Mouse (Mus musculus) hindbrain, postnatal 0 days (tissue): ENCODE results near the gene Emd. TPM values are rescaled to one million over a fixed set of nuclear protein-coding genes. Genes with fewer than 3 reads are reported as not detected.

Experiments
- ATAC-seq: fragments of 200-750 bp; cut with Nextera tagmentation; 2 replicates; pipeline ENCODE4 v1.8.0; 2017; ENCODE audit warnings: mild to moderate bottlenecking, moderate TSS enrichment, moderate library complexity
- DNase-seq: peaks from one replicate; pipeline ENCODE4 v3.0.0-alpha.2; 2015; ENCODE audit warnings: low spot score
- H3K27ac ChIP-seq: fragments of 300-500 bp; sonication (generic); 2 replicates; pipeline ENCODE4 v1.5.1; 2014; ENCODE audit warnings: mild to moderate bottlenecking
- H3K27me3 ChIP-seq: fragments of 300-500 bp; sonication (generic); 2 replicates; pipeline ENCODE4 v1.6.1; 2014; ENCODE audit warnings: low read length, mixed read lengths; ENCODE audit not compliant: insufficient read depth
- H3K36me3 ChIP-seq: fragments of 300-500 bp; sonication (generic); 2 replicates; pipeline ENCODE4 v1.6.1; 2014; ENCODE audit warnings: low read length, mixed read lengths; ENCODE audit not compliant: insufficient read depth
- H3K4me1 ChIP-seq: fragments of 300-500 bp; sonication (generic); 2 replicates; pipeline ENCODE4 v1.6.1; 2014; ENCODE audit warnings: antibody characterized with exemption, low read length, mixed read lengths; ENCODE audit not compliant: insufficient read depth
- H3K4me2 ChIP-seq: fragments of 300-500 bp; sonication (generic); 2 replicates; pipeline ENCODE4 v1.6.1; 2014; ENCODE audit warnings: low read depth, mild to moderate bottlenecking, low read length, moderate library complexity, mixed read lengths
- H3K4me3 ChIP-seq: fragments of 300-500 bp; sonication (generic); 2 replicates; pipeline ENCODE4 v1.5.1; 2014; ENCODE audit warnings: low read length
- H3K9ac ChIP-seq: fragments of 300-500 bp; sonication (generic); replicated peaks from 2 replicates; pipeline ENCODE4 v1.6.1; 2014; ENCODE audit warnings: mild to moderate bottlenecking, low read length, moderate library complexity, mixed read lengths
- H3K9me3 ChIP-seq: fragments of 300-500 bp; sonication (generic); 2 replicates; pipeline ENCODE4 v1.6.1; 2016; ENCODE audit warnings: low read length, mixed read lengths
- CTCF ChIP-seq: IDR thresholded peaks from 2 replicates; pipeline ENCODE4 v1.5.1; 2016; ENCODE audit warnings: antibody characterized with exemption, control low read depth, low read depth
- WGBS: fragments of 180-500 bp; shearing (Covaris S2); extraction: QIAGEN DNeasy Blood & Tissue Kit; methylation state at CpG from one replicate; pipeline ENCODE4 v1.1.7; 2014; 5-methylcytosine and 5-hydroxymethylcytosine counted together
- polyA plus RNA-seq: library from polyadenylated mRNA; unstranded; fragments of >200 nt; fragmentation: Nextera tagmentation; extraction: Ambion mirVana; gene quantifications from 2 replicates; pipeline ENCODE4 v1.2.1, GENCODE M21; 2015
- total RNA-seq: library from RNA; depleted of rRNA; stranded (reverse); fragments of >200 nt; gene quantifications from 2 replicates; pipeline ENCODE4 v1.2.3, GENCODE M21; 2014

The Emd gene
- total and polyA plus RNA-seq, 2 experiments from 2014 or later: 18.2 to 55.4 TPM

GRCm38 (mm10) chrX:74243396-74243795 is 11.1 kb upstream of the Emd start:
- peak overlapping the region; percentile 91; the same call in 1 of the 2 replicates for H3K27ac ChIP-seq
- H3K4me3 ChIP-seq: no peak overlapping the region
- ATAC-seq (no peak), DNase-seq (no peak)
- no peak for TF ChIP-seq CTCF
- no peaks in the 10 kb centered on the region for H3K27me3 ChIP-seq
- H3K36me3 ChIP-seq: peaks cover 6% of the 10 kb centered on the region; the same call in 1 of the 2 replicates
- H3K4me1 ChIP-seq: no peaks in the 10 kb centered on the region
- no peak overlapping the region for H3K9ac ChIP-seq
- WGBS: 80% methylated on average over 2 of the region's 2 CpGs
- peak overlapping the region; percentile 68 for H3K4me2 ChIP-seq
- no peaks in the 10 kb centered on the region for H3K9me3 ChIP-seq

- H3K27ac ChIP-seq: peak overlapping the region; percentile 91; the same call in 1 of the 2 replicates
- DNase-seq: no peak
These were observed 10.7 kb upstream of the Emd start for GRCm38 (mm10) chrX:74243807-74244206.

GRCm38 (mm10) chrX:74244614-74245083 is 9.8 kb upstream of the Emd start:
- Histone ChIP-seq H3K36me3 (peaks cover 6% of the 10 kb centered on the region; the same call in 1 of the 2 replicates), H3K4me1 (no peaks in the 10 kb centered on the region), H3K27me3 (no peaks in the 10 kb centered on the region), H3K9ac (peak overlapping the region; percentile 68), H3K4me3 (peak overlapping the region; percentile 48), H3K4me2 (peak overlapping the region; percentile 68), H3K27ac (peak overlapping the region; percentile 91), H3K9me3 (no peaks in the 10 kb centered on the region)
- DNase-seq (peak; percentile 70), ATAC-seq (peak; percentile 63)
- 29% methylated on average over 3 of the region's 3 CpGs for WGBS
- TF ChIP-seq CTCF: no peak

More at GRCm38 (mm10) chrX:74243807-74244206, 10.7 kb upstream of the Emd start:
- Histone ChIP-seq H3K27me3 (no peaks in the 10 kb centered on the region), H3K9me3 (no peaks in the 10 kb centered on the region), H3K9ac (no peak overlapping the region; the same call in 1 of the 2 replicates), H3K4me3 (peak overlapping the region; percentile 48), H3K36me3 (peaks cover 6% of the 10 kb centered on the region; the same call in 1 of the 2 replicates), H3K4me1 (no peaks in the 10 kb centered on the region), H3K4me2 (peak overlapping the region; percentile 68)
- TF ChIP-seq CTCF: no peak
- 66% methylated on average over 3 of the region's 3 CpGs for WGBS
- ATAC-seq: no peak

GRCm38 (mm10) chrX:74245107-74245506 is 9.4 kb upstream of the Emd start:
- no peaks in the 10 kb centered on the region for H3K9me3 ChIP-seq
- no peaks in the 10 kb centered on the region for H3K4me1 ChIP-seq
- whole genome bisulfite sequencing: 35% methylated on average over 1 of the region's 1 CpGs
- H3K4me2 ChIP-seq: peak overlapping the region; percentile 68
- ATAC-seq: no peak
- TF ChIP-seq CTCF: no peak
- H3K27ac ChIP-seq: peak overlapping the region; percentile 91
- DNase-seq: no peak
- no peaks in the 10 kb centered on the region for H3K27me3 ChIP-seq
- H3K4me3 ChIP-seq: peak overlapping the region; percentile 48
- peaks cover 6% of the 10 kb centered on the region; the same call in 1 of the 2 replicates for H3K36me3 ChIP-seq
- peak overlapping the region; percentile 68 for H3K9ac ChIP-seq

GRCm38 (mm10) chrX:74245687-74246086 is 8.8 kb upstream of the Emd start:
- Histone ChIP-seq H3K9me3 (no peaks in the 10 kb centered on the region), H3K4me3 (peak overlapping the region; percentile 48), H3K9ac (peak overlapping the region; percentile 68), H3K4me2 (peak overlapping the region; percentile 68), H3K27ac (peak overlapping the region; percentile 91), H3K27me3 (no peaks in the 10 kb centered on the region), H3K4me1 (no peaks in the 10 kb centered on the region), H3K36me3 (peaks cover 6% of the 10 kb centered on the region; the same call in 1 of the 2 replicates)
- DNase-seq (peak; percentile 84), ATAC-seq (peak; percentile 60)
- WGBS: 42% methylated on average over 21 of the region's 21 CpGs
- TF ChIP-seq CTCF: no peak

- Histone ChIP-seq H3K4me2 (peak overlapping the region; percentile 68), H3K9me3 (no peaks in the 10 kb centered on the region), H3K27ac (peak overlapping the region; percentile 91), H3K9ac (peak overlapping the region; percentile 68), H3K4me1 (no peaks in the 10 kb centered on the region), H3K4me3 (peak overlapping the region; percentile 48), H3K36me3 (peaks cover under 1% of the 10 kb centered on the region; the same call in 1 of the 2 replicates), H3K27me3 (no peaks in the 10 kb centered on the region)
- ATAC-seq: peak; percentile 89
- no peak for TF ChIP-seq CTCF
- peak; percentile 94 for DNase-seq
- WGBS: 19% methylated on average over 38 of the region's 38 CpGs
These were observed 8.2 kb upstream of the Emd start for GRCm38 (mm10) chrX:74246213-74246681.

GRCm38 (mm10) chrX:74246693-74247092 is 7.8 kb upstream of the Emd start:
- Histone ChIP-seq H3K27me3 (no peaks in the 10 kb centered on the region), H3K4me2 (peak overlapping the region; percentile 68), H3K36me3 (no peaks in the 10 kb centered on the region), H3K4me1 (no peaks in the 10 kb centered on the region), H3K9ac (peak overlapping the region; percentile 44), H3K27ac (peak overlapping the region; percentile 91; the same call in 1 of the 2 replicates), H3K9me3 (no peaks in the 10 kb centered on the region), H3K4me3 (peak overlapping the region; percentile 48)
- ATAC-seq (no peak; the same call in 1 of the 2 replicates), DNase-seq (no peak)
- 27% methylated on average over 15 of the region's 15 CpGs for WGBS
- TF ChIP-seq CTCF: no peak
